Mouse (Mus musculus) hindbrain, embryonic 13.5 days (tissue): ENCODE data around the gene Fkbp5. TPM values are rescaled to one million over a fixed set of nuclear protein-coding genes. Genes with fewer than 3 reads are reported as not detected.

Source experiments
- ATAC-seq: fragments of 200-750 bp; cut with Nextera tagmentation; 2 replicates; pipeline ENCODE4 v1.8.0; 2017; ENCODE audit warnings: moderate TSS enrichment; ENCODE audit not compliant: low FRiP score
- H3K27ac ChIP-seq: fragments of 300-500 bp; sonication (generic); 2 replicates; pipeline ENCODE4 v1.5.1; 2015; ENCODE audit warnings: inconsistent platforms, mild to moderate bottlenecking, moderate library complexity
- H3K27me3 ChIP-seq: fragments of 300-500 bp; sonication (generic); 2 replicates; pipeline ENCODE4 v1.6.1; 2015; ENCODE audit warnings: mild to moderate bottlenecking, inconsistent platforms
- H3K36me3 ChIP-seq: fragments of 300-500 bp; sonication (generic); 2 replicates; pipeline ENCODE4 v1.6.1; 2015; ENCODE audit warnings: mild to moderate bottlenecking, inconsistent platforms
- H3K4me1 ChIP-seq: fragments of 300-500 bp; sonication (generic); replicated peaks from 2 replicates; pipeline ENCODE4 v1.6.1; 2015; ENCODE audit warnings: inconsistent platforms
- H3K4me2 ChIP-seq: fragments of 300-500 bp; sonication (generic); 2 replicates; pipeline ENCODE4 v1.6.1; 2015; ENCODE audit warnings: inconsistent platforms, mild to moderate bottlenecking, moderate library complexity
- H3K4me3 ChIP-seq: fragments of 300-500 bp; sonication (generic); 2 replicates; pipeline ENCODE4 v1.5.1; 2015; ENCODE audit warnings: mild to moderate bottlenecking, inconsistent platforms
- H3K9ac ChIP-seq: fragments of 300-500 bp; sonication (generic); 2 replicates; pipeline ENCODE4 v1.6.1; 2015; ENCODE audit warnings: mild to moderate bottlenecking, inconsistent platforms
- H3K9me3 ChIP-seq: fragments of 300-500 bp; sonication (generic); 2 replicates; pipeline ENCODE4 v1.6.1; 2016; ENCODE audit warnings: inconsistent platforms
- WGBS: fragments of 180-500 bp; shearing (Covaris S2); methylation state at CpG from one replicate; pipeline ENCODE4 v1.1.7; 2015; 5-methylcytosine and 5-hydroxymethylcytosine counted together
- polyA plus RNA-seq: library from polyadenylated mRNA; unstranded; fragments of >200 nt; fragmentation: Nextera tagmentation; extraction: Ambion mirVana; gene quantifications from 2 replicates; pipeline ENCODE4 v1.2.1, GENCODE M21; 2015

Fkbp5 gene
- polyA plus RNA-seq, 1 experiment from 2014 or later, result 24.8 TPM

DNA sequence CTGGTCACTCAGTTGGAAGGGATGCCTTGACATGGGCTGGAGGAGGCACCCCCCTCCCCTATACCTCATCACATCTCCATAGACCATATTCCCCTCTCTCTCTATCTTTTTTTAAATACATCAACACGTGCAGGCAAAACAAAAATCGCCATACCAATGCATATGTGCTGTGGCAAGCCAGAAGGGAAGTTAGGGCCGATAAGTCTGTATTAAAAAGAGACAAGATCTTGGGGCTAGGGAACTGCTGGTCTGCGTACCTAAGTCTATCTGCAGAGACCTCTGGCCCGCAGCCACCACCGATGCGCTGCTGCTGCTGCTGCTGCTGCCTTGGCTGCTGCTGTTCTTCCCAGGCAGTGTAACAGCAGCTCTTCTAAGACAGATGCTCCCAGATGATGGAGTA is 122.3 kb downstream of the Fkbp5 start:
- 89% methylated on average over 7 of the region's 7 CpGs for WGBS
- peaks cover 3% of the 10 kb centered on the region; the same call in 1 of the 2 replicates for H3K4me1 ChIP-seq
- H3K36me3 ChIP-seq, result peaks cover 24% of the 10 kb centered on the region
- no peak overlapping the region for H3K4me2 ChIP-seq
- 0 out of 2 replicates have a peak, but pooled peaks cover 3% of the 10 kb centered on the region for H3K27me3 ChIP-seq
- no peaks in the 10 kb centered on the region for H3K9me3 ChIP-seq
- no peak overlapping the region for H3K4me3 ChIP-seq
- no peak for ATAC-seq
- H3K27ac ChIP-seq, result no peak overlapping the region
- H3K9ac ChIP-seq, result no peak overlapping the region

GRCm38 (mm10) chr17:28394051-28394765 is 123.1 kb downstream of the Fkbp5 start:
- Histone ChIP-seq H3K4me3 (no peak overlapping the region), H3K4me1 (peaks cover 3% of the 10 kb centered on the region; the same call in 1 of the 2 replicates)
- 87% methylated on average over 15 of the region's 15 CpGs for WGBS

GRCm38 (mm10) chr17:28391568-28392432 is 125.5 kb downstream of the Fkbp5 start:
- Histone ChIP-seq H3K9ac (no peak overlapping the region), H3K36me3 (no peaks in the 10 kb centered on the region), H3K4me1 (peaks cover 4% of the 10 kb centered on the region), H3K27ac (no peak overlapping the region), H3K9me3 (no peaks in the 10 kb centered on the region), H3K4me3 (no peak overlapping the region), H3K4me2 (0 out of 2 replicates have a peak overlapping the region, but pooled peaks have one; percentile 13), H3K27me3 (peaks cover 23% of the 10 kb centered on the region)
- WGBS, result 9% methylated on average over 21 of the region's 25 CpGs
- no peak for ATAC-seq

More at GRCm38 (mm10) chr17:28394051-28394765, 123.1 kb downstream of the Fkbp5 start:
- no peaks in the 10 kb centered on the region for H3K9me3 ChIP-seq
- peaks cover 17% of the 10 kb centered on the region for H3K36me3 ChIP-seq
- 0 out of 2 replicates have a peak, but pooled peaks cover 4% of the 10 kb centered on the region for H3K27me3 ChIP-seq
- H3K9ac ChIP-seq, result no peak overlapping the region
- ATAC-seq, result no peak
- H3K4me2 ChIP-seq, result no peak overlapping the region
- no peak overlapping the region for H3K27ac ChIP-seq

DNA sequence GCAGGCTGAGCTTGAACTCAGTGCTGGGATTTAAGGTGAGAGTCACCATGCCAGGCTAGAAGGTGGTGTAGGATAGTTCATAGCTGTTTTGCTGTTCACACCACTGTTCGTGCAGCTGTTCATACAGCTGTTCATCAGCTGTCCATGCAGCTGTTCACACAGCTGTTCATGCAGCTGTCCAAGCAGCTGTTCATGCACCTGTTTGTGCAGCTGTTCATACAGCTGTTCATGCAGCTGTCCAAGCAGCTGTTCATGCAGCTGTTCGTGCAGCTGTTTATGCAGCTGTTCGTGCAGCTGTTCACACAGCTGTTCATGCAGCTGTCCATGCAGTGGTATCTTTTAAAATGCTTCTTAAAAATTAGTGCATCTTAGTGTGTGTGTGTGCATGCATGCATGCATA is 128.8 kb downstream of the Fkbp5 start:
- H3K4me1 ChIP-seq, result peaks cover 10% of the 10 kb centered on the region
- WGBS, result 91% methylated on average over 3 of the region's 3 CpGs
- H3K9ac ChIP-seq, result no peak overlapping the region
- no peak for ATAC-seq
- no peak overlapping the region for H3K4me2 ChIP-seq
- H3K27me3 ChIP-seq, result peaks cover 31% of the 10 kb centered on the region
- H3K36me3 ChIP-seq, result no peaks in the 10 kb centered on the region
- H3K9me3 ChIP-seq, result no peaks in the 10 kb centered on the region
- no peak overlapping the region for H3K27ac ChIP-seq
- no peak overlapping the region for H3K4me3 ChIP-seq

- Histone ChIP-seq H3K4me1 (peaks cover 6% of the 10 kb centered on the region), H3K27ac (no peak overlapping the region), H3K9me3 (no peaks in the 10 kb centered on the region), H3K4me3 (peak overlapping the region; percentile 25), H3K4me2 (peak overlapping the region; percentile 52), H3K9ac (peak overlapping the region; percentile 61), H3K27me3 (peaks cover 29% of the 10 kb centered on the region), H3K36me3 (no peaks in the 10 kb centered on the region)
- WGBS, result 6% methylated on average over 23 of the region's 23 CpGs
- ATAC-seq, result peak; percentile 66; the same call in 1 of the 2 replicates
Measured at GRCm38 (mm10) chr17:28386150-28386905, 131.0 kb downstream of the Fkbp5 start.

DNA sequence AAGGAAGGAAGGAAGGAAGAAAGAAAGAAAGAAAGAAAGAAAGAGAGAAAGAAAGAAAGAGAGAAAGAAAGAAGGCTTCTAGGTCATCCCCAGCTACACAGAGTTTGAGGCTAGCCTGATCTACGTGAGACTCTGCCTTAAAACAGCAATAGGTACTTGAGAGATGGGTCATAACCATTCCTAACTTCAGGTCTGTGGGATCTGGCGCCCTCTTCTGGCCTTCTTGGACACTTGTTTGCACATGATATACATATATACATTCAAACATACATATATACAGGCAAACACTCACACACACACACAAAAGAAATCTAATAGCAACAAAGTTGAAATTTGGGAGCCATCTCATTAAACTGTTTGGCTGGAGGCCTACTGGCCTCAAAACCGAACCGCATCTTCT is 133.0 kb downstream of the Fkbp5 start:
- Histone ChIP-seq H3K36me3 (no peaks in the 10 kb centered on the region), H3K4me3 (no peak overlapping the region), H3K9ac (no peak overlapping the region), H3K4me2 (no peak overlapping the region), H3K4me1 (peaks cover 6% of the 10 kb centered on the region), H3K27ac (no peak overlapping the region), H3K27me3 (peaks cover 28% of the 10 kb centered on the region), H3K9me3 (no peaks in the 10 kb centered on the region)
- no peak for ATAC-seq
- 66% methylated on average over 4 of the region's 4 CpGs for WGBS

DNA sequence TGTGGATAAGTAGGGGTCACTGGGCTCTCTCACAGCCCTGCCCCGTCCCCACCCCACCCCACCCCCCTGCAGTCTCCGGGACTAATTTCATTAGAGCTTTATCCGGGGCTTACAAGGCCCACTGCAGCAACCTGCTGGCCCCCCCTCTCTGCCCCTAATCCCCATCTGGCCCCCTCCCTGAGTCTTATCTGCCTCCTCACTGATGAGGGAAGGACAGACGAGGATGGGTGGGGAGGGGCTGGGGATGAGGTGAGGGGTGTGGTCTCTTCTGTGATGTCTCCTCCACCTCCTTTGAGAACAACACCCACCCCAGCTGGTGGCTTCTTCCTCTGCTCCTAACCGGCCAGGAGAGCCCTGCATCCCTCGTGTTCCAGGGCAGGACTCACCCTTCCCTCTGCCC is 137.1 kb downstream of the Fkbp5 start:
- H3K4me3 ChIP-seq, result no peak overlapping the region
- no peak overlapping the region for H3K4me2 ChIP-seq
- no peak for ATAC-seq
- H3K4me1 ChIP-seq, result no peaks in the 10 kb centered on the region
- H3K36me3 ChIP-seq, result no peaks in the 10 kb centered on the region
- no peak overlapping the region for H3K27ac ChIP-seq
- H3K27me3 ChIP-seq, result peaks cover 20% of the 10 kb centered on the region
- H3K9me3 ChIP-seq, result no peaks in the 10 kb centered on the region
- WGBS, result 14% methylated on average over 6 of the region's 6 CpGs
- no peak overlapping the region for H3K9ac ChIP-seq

DNA sequence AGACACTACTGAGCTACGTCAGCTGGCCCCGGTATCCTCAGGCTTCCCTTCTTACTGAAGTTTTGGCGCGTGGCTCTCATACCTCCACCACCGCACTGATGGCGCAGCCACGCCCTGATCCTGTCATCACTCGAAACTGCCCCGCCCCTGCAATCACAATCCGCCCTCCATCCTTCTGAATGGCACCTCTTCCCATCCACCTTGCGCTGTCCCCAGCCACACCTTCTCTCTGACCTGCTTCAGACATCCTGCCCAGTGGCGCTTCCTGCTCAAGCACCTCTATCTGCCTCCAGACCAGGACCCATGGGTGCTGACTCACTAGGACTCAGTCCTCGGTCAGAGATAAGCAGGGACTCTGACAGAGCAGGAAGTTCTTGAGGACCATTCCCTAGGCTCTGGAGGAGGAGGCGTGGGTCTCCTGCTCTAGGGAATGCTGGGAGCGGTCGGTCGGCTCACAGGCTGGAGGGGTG is 141.7 kb downstream of the Fkbp5 start:
- WGBS, result 20% methylated on average over 17 of the region's 17 CpGs
- H3K27ac ChIP-seq, result no peak overlapping the region

DNA sequence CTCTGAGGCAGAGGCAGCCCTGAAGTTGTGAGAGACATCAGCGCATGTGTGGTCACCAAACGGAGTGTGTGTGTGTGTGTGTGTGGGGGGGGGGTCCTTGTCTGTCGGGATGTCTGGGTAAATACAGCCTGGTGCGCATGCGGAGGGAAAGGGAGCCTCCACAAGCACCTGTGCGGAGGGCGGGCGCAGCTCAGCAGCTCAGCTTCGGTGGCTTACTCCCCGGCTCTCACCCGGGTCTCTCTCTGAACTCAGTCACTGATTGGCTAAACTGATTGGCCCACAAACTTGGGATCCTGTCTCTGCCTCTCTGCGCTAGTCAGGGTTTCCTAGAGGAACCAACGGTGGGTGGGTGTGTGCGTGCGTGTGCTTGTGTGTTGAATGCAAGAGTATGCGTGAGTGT is 142.8 kb downstream of the Fkbp5 start:
- ATAC-seq, result no peak
- 29% methylated on average over 16 of the region's 16 CpGs for WGBS
- no peak overlapping the region for H3K27ac ChIP-seq
- no peaks in the 10 kb centered on the region; the same call in 1 of the 2 replicates for H3K4me1 ChIP-seq
- peaks cover 43% of the 10 kb centered on the region for H3K27me3 ChIP-seq
- H3K9ac ChIP-seq, result no peak overlapping the region
- H3K36me3 ChIP-seq, result no peaks in the 10 kb centered on the region
- 0 out of 2 replicates have a peak overlapping the region, but pooled peaks have one; percentile 13 for H3K4me2 ChIP-seq
- H3K4me3 ChIP-seq, result no peak overlapping the region
- no peaks in the 10 kb centered on the region for H3K9me3 ChIP-seq

More for the DNA sequence above, 141.7 kb downstream of the Fkbp5 start:
- H3K27me3 ChIP-seq, result peaks cover 43% of the 10 kb centered on the region
- no peaks in the 10 kb centered on the region for H3K36me3 ChIP-seq
- no peak overlapping the region for H3K4me2 ChIP-seq
- no peaks in the 10 kb centered on the region; the same call in 1 of the 2 replicates for H3K4me1 ChIP-seq
- H3K9ac ChIP-seq, result no peak overlapping the region
- H3K4me3 ChIP-seq, result no peak overlapping the region
- ATAC-seq, result no peak
- no peaks in the 10 kb centered on the region for H3K9me3 ChIP-seq

DNA sequence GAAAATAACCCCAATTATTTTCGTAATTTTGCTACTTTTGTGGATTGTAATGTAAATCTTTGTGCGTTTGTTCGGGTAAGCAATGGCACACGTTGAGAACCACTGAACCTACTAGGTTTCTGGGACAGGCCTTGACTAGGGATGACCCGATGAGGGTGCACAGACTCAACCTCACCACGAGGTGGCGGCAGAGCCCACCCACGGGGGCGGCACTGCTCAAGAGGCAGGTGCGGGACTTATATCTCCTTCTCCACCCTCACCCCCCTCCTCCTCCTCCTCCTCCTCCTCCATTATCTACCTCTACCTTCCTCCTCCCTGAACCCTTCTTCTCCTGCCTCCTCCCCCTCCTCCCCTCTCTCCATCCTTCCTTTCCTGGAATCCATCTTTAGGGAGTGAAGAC is 143.5 kb downstream of the Fkbp5 start:
- Histone ChIP-seq H3K27ac (no peak overlapping the region), H3K36me3 (no peaks in the 10 kb centered on the region), H3K4me3 (no peak overlapping the region), H3K4me1 (no peaks in the 10 kb centered on the region; the same call in 1 of the 2 replicates), H3K27me3 (peaks cover 43% of the 10 kb centered on the region), H3K9ac (no peak overlapping the region), H3K9me3 (no peaks in the 10 kb centered on the region), H3K4me2 (no peak overlapping the region)
- ATAC-seq, result no peak
- 11% methylated on average over 10 of the region's 10 CpGs for WGBS

- Histone ChIP-seq H3K4me1 (no peaks in the 10 kb centered on the region; the same call in 1 of the 2 replicates), H3K9me3 (no peaks in the 10 kb centered on the region), H3K9ac (no peak overlapping the region), H3K27ac (no peak overlapping the region), H3K27me3 (peaks cover 42% of the 10 kb centered on the region), H3K36me3 (no peaks in the 10 kb centered on the region), H3K4me3 (no peak overlapping the region), H3K4me2 (no peak overlapping the region)
- 54% methylated on average over 1 of the region's 1 CpGs for WGBS
- no peak for ATAC-seq
Measured at GRCm38 (mm10) chr17:28371941-28372340, 145.4 kb downstream of the Fkbp5 start.

GRCm38 (mm10) chr17:28371286-28371685 is 146.0 kb downstream of the Fkbp5 start:
- ATAC-seq, result no peak
- H3K9ac ChIP-seq, result no peak overlapping the region
- no peaks in the 10 kb centered on the region for H3K9me3 ChIP-seq
- H3K36me3 ChIP-seq, result no peaks in the 10 kb centered on the region
- H3K4me3 ChIP-seq, result no peak overlapping the region
- H3K27me3 ChIP-seq, result peaks cover 38% of the 10 kb centered on the region
- no peak overlapping the region for H3K4me2 ChIP-seq
- WGBS, result 67% methylated on average over 2 of the region's 2 CpGs
- no peak overlapping the region for H3K27ac ChIP-seq
- H3K4me1 ChIP-seq, result no peaks in the 10 kb centered on the region; the same call in 1 of the 2 replicates
